Mouse (Mus musculus): ENCODE data around the gene Adamtsl3.
"Not testable (repeated sequence)": the region's sequence is repeated elsewhere in the genome, so short reads cannot be mapped to it uniquely, and the experiment has no call there.

Adamtsl3 gene

GRCm38 (mm10) chr7:82361127-82361526, 25.6 kb downstream of the Adamtsl3 start:
- DNase-seq (ENCODE audit: low spot score), result no peak

GRCm38 (mm10) chr7:82364567-82364966, 29.1 kb downstream of the Adamtsl3 start:
- DNase-seq (ENCODE audit: low spot score), result no peak

GRCm38 (mm10) chr7:82366056-82366455, 30.6 kb downstream of the Adamtsl3 start:
- DNase-seq (ENCODE audit: low spot score), result no peak

GRCm38 (mm10) chr7:82366471-82366870, 31.0 kb downstream of the Adamtsl3 start:
- no peak for DNase-seq (ENCODE audit: low spot score)

GRCm38 (mm10) chr7:82368047-82368446, 32.6 kb downstream of the Adamtsl3 start:
- no peak for DNase-seq (ENCODE audit: low spot score)

GRCm38 (mm10) chr7:82370132-82370531, 34.6 kb downstream of the Adamtsl3 start:
- no peak for DNase-seq (ENCODE audit: low spot score)

GRCm38 (mm10) chr7:82371411-82371810, 35.9 kb downstream of the Adamtsl3 start:
- no peak for DNase-seq (ENCODE audit: low spot score)

- no peak for DNase-seq (ENCODE audit: low spot score)
Observed at GRCm38 (mm10) chr7:82378311-82378710, 42.8 kb downstream of the Adamtsl3 start.

GRCm38 (mm10) chr7:82379765-82380164, 44.3 kb downstream of the Adamtsl3 start:
- no peak for DNase-seq (ENCODE audit: low spot score)

GRCm38 (mm10) chr7:82382843-82383535, 47.5 kb downstream of the Adamtsl3 start:
- no peak for DNase-seq (ENCODE audit: low spot score)

- no peak for DNase-seq (ENCODE audit: low spot score)
Observed at GRCm38 (mm10) chr7:82383536-82383848, 48.0 kb downstream of the Adamtsl3 start.

- DNase-seq (ENCODE audit: low spot score), result no peak
Observed at GRCm38 (mm10) chr7:82387121-82387520, 51.6 kb downstream of the Adamtsl3 start.

- DNase-seq (ENCODE audit: low spot score), result no peak
Observed at GRCm38 (mm10) chr7:82394435-82395186, 59.1 kb downstream of the Adamtsl3 start.

- DNase-seq (ENCODE audit: low spot score), result no peak
Observed at GRCm38 (mm10) chr7:82395239-82395638, 59.7 kb downstream of the Adamtsl3 start.

GRCm38 (mm10) chr7:82395751-82396512, 60.4 kb downstream of the Adamtsl3 start:
- no peak for DNase-seq (ENCODE audit: low spot score)

- DNase-seq (ENCODE audit: low spot score), result no peak
Observed at GRCm38 (mm10) chr7:82396869-82397268, 61.4 kb downstream of the Adamtsl3 start.

- no peak for DNase-seq (ENCODE audit: low spot score)
Observed at GRCm38 (mm10) chr7:82397632-82398031, 62.1 kb downstream of the Adamtsl3 start.

- DNase-seq (ENCODE audit: low spot score), result no peak
Observed at GRCm38 (mm10) chr7:82405466-82406045, 70.1 kb downstream of the Adamtsl3 start.

- DNase-seq (ENCODE audit: low spot score), result no peak
Observed at GRCm38 (mm10) chr7:82410966-82411365, 75.5 kb downstream of the Adamtsl3 start.

- DNase-seq (ENCODE audit: low spot score), result no peak
Observed at GRCm38 (mm10) chr7:82416653-82417052, 81.2 kb downstream of the Adamtsl3 start.

GRCm38 (mm10) chr7:82417053-82417452, 81.6 kb downstream of the Adamtsl3 start:
- no peak for DNase-seq (ENCODE audit: low spot score)

- not testable (repeated sequence) for DNase-seq (ENCODE audit: low spot score)
Observed at GRCm38 (mm10) chr7:82420329-82421052, 85.0 kb downstream of the Adamtsl3 start.
